Comparison of ENCODE assay signal across 10 mouse cellular contexts in genomic region chr12:54651820-54652219, GRCm38 (mm10). TPM values are rescaled to one million over a fixed set of nuclear protein-coding genes. Genes with fewer than 3 reads are reported as not detected.
DNase-seq lines count a peak whose midpoint lies in the region; ATAC-seq and TF ChIP-seq lines count a peak whose summit lies in the region.
"Had no signal": no experiment of that assay in that cellular context is flagged by ENCODE, and none has a peak within 500 bp of the region (broad histone marks: within the 10 kb centered on the region; RNA-seq: fewer than 3 reads in every experiment).

No protein-coding gene starts in this region.

- H3K9ac ChIP-seq in lung, embryonic 16.5 days (ENCODE audit: low read length): no peak overlapping the region
- peak overlapping the region; percentile 26; the same call in 1 of the 2 replicates for H3K9ac ChIP-seq in intestine, postnatal 0 days (ENCODE audit: low read depth, low read length)
- no peak overlapping the region for H3K9ac ChIP-seq in liver, embryonic 16.5 days (ENCODE audit: low read depth, low read length)
- H3K9ac ChIP-seq: midbrain, embryonic 15.5 days had no signal

- H3K4me1 ChIP-seq in lung, embryonic 16.5 days (replicated peaks; ENCODE audit: control insufficient read depth, insufficient read depth, low read length): peaks cover 25% of the 10 kb centered on the region
- H3K4me1 ChIP-seq in intestine, postnatal 0 days (replicated peaks; ENCODE audit: control insufficient read depth, insufficient read depth, low read length): peaks cover 10% of the 10 kb centered on the region; the same call in 1 of the 2 replicates
- peaks cover 26% of the 10 kb centered on the region for H3K4me1 ChIP-seq in liver, embryonic 16.5 days (ENCODE audit: control insufficient read depth, low read depth, low read length)

- no peaks in the 10 kb centered on the region for H3K27me3 ChIP-seq in lung, embryonic 16.5 days (ENCODE audit: control insufficient read depth, insufficient read depth, low read depth, low read length)
- H3K27me3 ChIP-seq in intestine, postnatal 0 days (replicated peaks; ENCODE audit: control insufficient read depth, insufficient read depth, low read length): no peaks in the 10 kb centered on the region
- no peaks in the 10 kb centered on the region for H3K27me3 ChIP-seq in liver, embryonic 16.5 days (ENCODE audit: control insufficient read depth, insufficient read depth, low read depth, low read length)
- H3K27me3 ChIP-seq: midbrain, embryonic 15.5 days had no signal

- H3K27ac ChIP-seq in lung, embryonic 16.5 days (ENCODE audit: low read length): no peak overlapping the region
- H3K27ac ChIP-seq in intestine, postnatal 0 days (ENCODE audit: low read depth, low read length): peak overlapping the region; percentile 68
- no peak overlapping the region for H3K27ac ChIP-seq in liver, embryonic 16.5 days (ENCODE audit: low read length)
- H3K27ac ChIP-seq: layer of hippocampus, adult 2 months; midbrain, embryonic 15.5 days had no signal

- TF ChIP-seq CTCF in intestine, postnatal 0 days (IDR thresholded peaks at IDR 0.05; ENCODE audit: low read depth): no peak

- H3K9me3 ChIP-seq in lung, embryonic 16.5 days (ENCODE audit: control insufficient read depth, low read length): no peaks in the 10 kb centered on the region
- no peaks in the 10 kb centered on the region for H3K9me3 ChIP-seq in intestine, postnatal 0 days (ENCODE audit: control insufficient read depth)
- H3K9me3 ChIP-seq in liver, embryonic 16.5 days (replicated peaks; ENCODE audit: control insufficient read depth, low read length): no peaks in the 10 kb centered on the region
- H3K9me3 ChIP-seq: midbrain, embryonic 15.5 days had no signal

- peaks cover 3% of the 10 kb centered on the region; the same call in 1 of the 2 replicates for H3K36me3 ChIP-seq in lung, embryonic 16.5 days (ENCODE audit: control insufficient read depth, insufficient read depth, low read length)
- H3K36me3 ChIP-seq in intestine, postnatal 0 days (ENCODE audit: control insufficient read depth, insufficient read depth): peaks cover 19% of the 10 kb centered on the region
- no peaks in the 10 kb centered on the region for H3K36me3 ChIP-seq in liver, embryonic 16.5 days (ENCODE audit: control insufficient read depth, insufficient read depth)

- DNase-seq in heart, adult 11 months: peak; percentile 89
- no peak for DNase-seq in heart, postnatal 36 days
- DNase-seq in lung, postnatal 14 days: no peak
- no peak for DNase-seq in ovary, postnatal 10 days (ENCODE audit: low spot score)
- no peak for DNase-seq in layer of hippocampus, postnatal 14 days (ENCODE audit: low spot score in 2 of 2)

- 44% methylated on average over 8 of the region's 8 CpGs for WGBS in lung, embryonic 16.5 days
- WGBS in intestine, postnatal 0 days: 49% methylated on average over 8 of the region's 8 CpGs
- 44% methylated on average over 8 of the region's 8 CpGs for WGBS in liver, embryonic 16.5 days (ENCODE audit: insufficient replicate concordance)

- no peak overlapping the region; the same call in 1 of the 2 replicates for H3K4me3 ChIP-seq in lung, embryonic 16.5 days (ENCODE audit: low read length)
- no peak overlapping the region for H3K4me3 ChIP-seq in intestine, postnatal 0 days (ENCODE audit: low read depth, low read length)
- no peak overlapping the region for H3K4me3 ChIP-seq in liver, embryonic 16.5 days (ENCODE audit: low read depth, low read length)
- H3K4me3 ChIP-seq: layer of hippocampus, adult 2 months; midbrain, embryonic 15.5 days had no signal

- no peak for ATAC-seq in lung, embryonic 16.5 days (ENCODE audit: low read depth)
- ATAC-seq in intestine, postnatal 0 days: no peak
- no peak for ATAC-seq in liver, embryonic 16.5 days (ENCODE audit: low read depth)
- ATAC-seq: midbrain, embryonic 15.5 days had no signal

- peak overlapping the region; percentile 35; the same call in 1 of the 2 replicates for H3K4me2 ChIP-seq in lung, embryonic 16.5 days (ENCODE audit: low read depth, low read length)
- H3K4me2 ChIP-seq in intestine, postnatal 0 days (replicated peaks; ENCODE audit: low read depth): peak overlapping the region; percentile 37
- 0 out of 2 replicates have a peak overlapping the region, but pooled peaks have one; percentile 4 for H3K4me2 ChIP-seq in liver, embryonic 16.5 days (ENCODE audit: low read depth, low read length)
- H3K4me2 ChIP-seq: midbrain, embryonic 15.5 days had no signal

- intact Hi-C loops in heart, postnatal 36 days (cut with DNase I): no loop called here

RNA-seq across cellular contexts. Expression of gene Sptssa, which starts 4.6 kb away (rescaled TPM):
- total RNA-seq in heart, postnatal 36 days (2021): 10 to 100 TPM; 32.9 to 38.8 TPM
- 198 and 203 TPM in 2 replicates for polyA plus RNA-seq in lung, embryonic 16.5 days (2015; fragmentation: Nextera tagmentation; extraction: Ambion mirVana)
- polyA plus RNA-seq in intestine, postnatal 0 days (2015; fragmentation: Nextera tagmentation; extraction: Ambion mirVana): 168 and 172 TPM in 2 replicates
- 92.2 and 96.8 TPM in 2 replicates for polyA plus RNA-seq in liver, embryonic 16.5 days (2015; fragmentation: Nextera tagmentation; extraction: Ambion mirVana)
- total RNA-seq in layer of hippocampus, postnatal 14 days (2021): 10 to 100 TPM; 30.9 to 35.2 TPM

RNA-seq across cellular contexts. Expression of gene Eapp, which starts 43.9 kb away (rescaled TPM):
- total RNA-seq in heart, postnatal 36 days (2021): 10 to 100 TPM; 29.2 to 29.4 TPM
- polyA plus RNA-seq in lung, embryonic 16.5 days (2015; fragmentation: Nextera tagmentation; extraction: Ambion mirVana): 61.8 and 62.7 TPM in 2 replicates
- polyA plus RNA-seq in intestine, postnatal 0 days (2015; fragmentation: Nextera tagmentation; extraction: Ambion mirVana): 93.6 and 94.1 TPM in 2 replicates
- 36.9 and 38.8 TPM in 2 replicates for polyA plus RNA-seq in liver, embryonic 16.5 days (2015; fragmentation: Nextera tagmentation; extraction: Ambion mirVana)
- 10 to 100 TPM; 39.2 to 40.1 TPM for total RNA-seq in layer of hippocampus, postnatal 14 days (2021)
